Mouse (Mus musculus) liver, embryonic 14.5 days (tissue): ENCODE measurements around the gene Gpr157.

ENCODE experiments used
- CTCF ChIP-seq: IDR thresholded peaks from 2 replicates; pipeline ENCODE4 v1.5.1; 2016; ENCODE audit warnings: antibody characterized with exemption, low read depth, control low read depth
- EP300 ChIP-seq: IDR thresholded peaks from 2 replicates; pipeline ENCODE4 v1.6.1; 2016; ENCODE audit warnings: antibody characterized with exemption, low read depth

- TF ChIP-seq CTCF = no peak
- TF ChIP-seq EP300 = no peak
Observed at GRCm38 (mm10) chr4:150049564-150050226, 37.5 kb upstream of the Gpr157 start.
